Mouse (Mus musculus): ENCODE data around the gene Smo.

- TF ChIP-seq CTCF (IDR thresholded peaks at IDR 0.05; ENCODE audit: low read depth) = peak; percentile 5; the same call in 1 of the 2 replicates
- no peak for TF ChIP-seq EP300 (IDR thresholded peaks at IDR 0.05; ENCODE audit: low read depth)
These were observed 40.7 kb upstream of the Smo start for GRCm38 (mm10) chr6:29694375-29695289.
